Mouse (Mus musculus) common myeloid progenitor, adult 5-6 weeks (primary cell): ENCODE measurements around the gene Rnf4. TPM values are rescaled to one million over a fixed set of nuclear protein-coding genes. Genes with fewer than 3 reads are reported as not detected.

ENCODE experiments used
- ATAC-seq: replicated peaks from 2 replicates; pipeline ENCODE4 v1.8.0; 2016; ENCODE audit warnings: low read depth, mild to moderate bottlenecking, moderate TSS enrichment, inconsistent platforms; ENCODE audit not compliant: poor library complexity, severe bottlenecking
- total RNA-seq: library from RNA; stranded (forward); fragments of 200-1000, 187-1606 nt; gene quantifications from 2 replicates; pipeline ENCODE4 v1.2.3, GENCODE M21; 2017

Gene Rnf4
- total RNA-seq, 1 experiment from 2014 or later: 115 TPM

DNA sequence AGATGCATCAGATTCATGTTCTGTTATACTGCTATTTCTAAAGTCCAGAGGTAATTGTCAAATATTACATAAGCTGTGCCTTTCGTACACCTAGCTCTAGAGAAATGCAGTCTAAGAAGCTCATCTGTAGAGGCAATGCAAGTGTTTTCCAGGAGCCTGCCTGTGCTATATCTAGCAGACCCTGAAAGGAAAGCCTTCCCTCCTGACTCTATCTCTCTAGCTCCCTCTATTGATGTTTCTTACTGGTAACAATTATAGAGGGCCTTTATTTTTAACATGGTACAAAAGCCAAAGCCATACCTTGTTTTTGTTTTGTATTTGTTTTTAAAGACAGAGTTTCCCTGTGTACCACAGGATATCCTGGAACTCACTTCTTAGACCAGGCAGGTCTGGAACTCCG lies 61.8 kb downstream of the Rnf4 start:
- ATAC-seq: no peak

- ATAC-seq: no peak
Observed at GRCm38 (mm10) chr5:34398326-34398725, 62.2 kb downstream of the Rnf4 start.

Other genes starting within 250 kb of the Rnf4 start
- gene Poln, start 166.8 kb upstream of the Rnf4 start, total RNA-seq: 3.1 TPM in 1 of 2 replicates, not detected in the other
- 148 and 152 TPM in 2 replicates for gene Haus3, start 166.8 kb upstream of the Rnf4 start, total RNA-seq
- 22.6 and 31.0 TPM in 2 replicates for gene Mxd4, start 148.6 kb upstream of the Rnf4 start, total RNA-seq
- gene Zfyve28, start 47.8 kb upstream of the Rnf4 start, total RNA-seq: not detected in 2 replicates
- not detected in 2 replicates for gene Cfap99, start 47.7 kb upstream of the Rnf4 start, total RNA-seq
- 27.6 and 32.7 TPM in 2 replicates for gene Fam193a, start 33.6 kb downstream of the Rnf4 start, total RNA-seq
- gene Tnip2, start 177.7 kb downstream of the Rnf4 start, total RNA-seq: 20.0 and 29.2 TPM in 2 replicates
- gene Sh3bp2, start 189.5 kb downstream of the Rnf4 start, total RNA-seq: 9.9 and 10.2 TPM in 2 replicates
- 114 and 141 TPM in 2 replicates for gene Add1, start 237.4 kb downstream of the Rnf4 start, total RNA-seq